Mouse (Mus musculus) R1 (cell line): ENCODE results near the gene Nol7.

ENCODE experiments used
- DNase-seq: peaks from one replicate; pipeline ENCODE4 v3.0.0-alpha.2; 2018; ENCODE audit warnings: low read depth, low spot score

Gene Nol7

GRCm38 (mm10) chr13:43428436-43428835, 30.2 kb downstream of the Nol7 start:
- DNase-seq, result no peak

- DNase-seq, result no peak
Measured at GRCm38 (mm10) chr13:43433395-43433794, 35.2 kb downstream of the Nol7 start.

- no peak for DNase-seq
Measured at GRCm38 (mm10) chr13:43440376-43440775, 42.2 kb downstream of the Nol7 start.

- no peak for DNase-seq
Measured at GRCm38 (mm10) chr13:43442551-43442950, 44.4 kb downstream of the Nol7 start.

- DNase-seq, result no peak
Measured at GRCm38 (mm10) chr13:43443706-43444105, 45.5 kb downstream of the Nol7 start.

- no peak for DNase-seq
Measured at GRCm38 (mm10) chr13:43444717-43445116, 46.5 kb downstream of the Nol7 start.

- no peak for DNase-seq
Measured at GRCm38 (mm10) chr13:43445754-43446153, 47.6 kb downstream of the Nol7 start.

- DNase-seq, result no peak
Measured at GRCm38 (mm10) chr13:43447721-43448120, 49.5 kb downstream of the Nol7 start.

- DNase-seq, result no peak
Measured at GRCm38 (mm10) chr13:43450686-43451085, 52.5 kb downstream of the Nol7 start.

- no peak for DNase-seq
Measured at GRCm38 (mm10) chr13:43452177-43452576, 54.0 kb downstream of the Nol7 start.

- DNase-seq, result no peak
Measured at GRCm38 (mm10) chr13:43452843-43453605, 54.8 kb downstream of the Nol7 start.

GRCm38 (mm10) chr13:43454431-43454830, 56.2 kb downstream of the Nol7 start:
- DNase-seq, result no peak
